Mouse (Mus musculus) CH12F3 (cell line): ENCODE results near the gene Slc44a5.

ENCODE experiments used
- in situ Hi-C: fragments of 300-500 bp; cut with MboI; formaldehyde crosslinking; loops from 2 replicates; pipeline ENCODE4 v1.14.3; 2020; ENCODE audit warnings: low sequenced_read_pairs

The Slc44a5 gene

DNA sequence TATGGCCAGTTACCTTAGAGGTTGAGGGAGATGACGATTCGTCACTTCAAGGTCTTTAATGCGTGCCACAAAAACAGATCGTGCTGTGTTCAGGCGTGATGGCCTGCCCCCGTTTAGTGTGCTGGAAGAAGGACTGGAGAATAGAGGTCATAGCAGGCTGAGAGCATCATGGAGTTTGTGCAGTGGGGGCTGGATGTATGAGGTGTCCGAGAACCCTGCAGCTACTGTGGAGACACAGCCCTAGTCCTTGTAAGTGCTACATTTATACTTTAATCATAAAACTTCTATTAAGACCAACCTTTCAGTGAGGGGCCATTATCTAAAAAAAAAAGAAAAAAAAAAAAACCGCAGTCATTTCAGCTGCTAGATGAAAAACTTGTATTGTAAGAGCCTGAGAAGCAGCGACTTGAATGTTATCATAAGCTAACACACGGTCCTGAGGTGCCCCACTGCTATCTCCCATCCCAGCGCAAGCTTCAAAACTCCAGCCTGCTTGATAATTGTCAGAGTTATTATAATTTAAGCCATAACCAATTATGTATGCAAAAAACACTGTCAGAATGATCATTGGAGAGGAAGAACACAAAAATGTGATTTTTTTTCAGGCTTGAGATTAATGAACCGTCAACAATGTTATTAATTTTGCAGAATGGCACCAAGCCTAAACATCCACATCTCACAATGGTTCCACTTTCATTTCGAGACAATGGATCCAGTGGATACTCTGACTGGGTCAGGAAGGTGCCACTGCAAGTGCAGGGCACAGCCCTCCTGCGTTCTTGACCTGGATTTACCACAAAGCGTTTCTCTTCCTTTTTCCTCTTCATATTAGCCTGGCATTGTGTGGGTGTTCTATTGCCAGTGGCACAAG is 118.5 kb downstream of the Slc44a5 start:
- in situ Hi-C loops = no loop called here

GRCm38 (mm10) chr3:154092466-154092865 is 119.2 kb downstream of the Slc44a5 start:
- in situ Hi-C loops = no loop called here

DNA sequence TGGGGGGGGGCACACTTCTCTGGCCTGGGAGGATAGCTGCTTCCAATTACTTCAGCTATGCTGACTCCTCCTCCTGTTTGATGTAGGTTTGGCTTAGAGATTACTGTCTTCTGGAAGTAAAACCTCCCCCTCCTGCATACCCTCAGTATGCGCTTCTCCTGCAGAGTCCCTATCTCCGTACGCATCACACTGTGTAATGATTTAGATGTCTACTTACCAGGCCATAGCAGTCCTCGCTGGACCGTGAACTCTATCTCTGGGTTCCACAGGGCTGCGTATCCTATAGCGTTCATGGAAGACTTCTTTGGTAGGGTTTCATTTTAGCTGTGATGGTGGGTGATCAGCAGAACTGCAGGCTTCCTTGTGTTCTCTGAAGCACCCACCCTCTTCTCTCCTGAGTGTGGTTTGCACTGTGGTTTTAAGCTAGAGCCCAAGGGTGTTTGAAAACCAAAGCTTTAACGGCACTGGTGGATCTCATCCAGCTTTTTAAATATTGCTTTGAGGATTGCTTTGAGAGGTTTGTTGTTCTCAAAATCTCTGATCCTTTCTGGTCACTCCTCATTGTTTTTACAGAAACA is 120.6 kb downstream of the Slc44a5 start:
- in situ Hi-C loops = no loop called here

DNA sequence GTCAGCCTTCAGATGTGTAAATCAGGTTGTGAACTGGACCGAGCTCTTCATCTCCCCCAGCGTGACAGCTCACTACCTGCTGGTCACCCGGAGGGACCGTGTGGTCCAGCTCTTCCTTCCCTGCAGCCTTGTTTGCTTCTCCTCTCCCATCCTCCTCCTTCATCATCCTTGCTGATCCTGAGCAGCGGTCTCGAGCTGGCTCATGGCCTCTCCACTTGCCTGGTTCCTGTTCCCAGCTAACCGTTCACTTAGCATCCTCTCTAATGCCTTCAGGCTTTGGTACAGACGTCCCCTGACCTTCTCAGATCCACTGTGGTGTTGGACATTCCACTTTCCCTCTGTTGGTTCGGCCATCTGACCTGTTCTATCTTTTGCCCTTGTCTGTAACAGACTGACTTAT is 128.4 kb downstream of the Slc44a5 start:
- in situ Hi-C loops = no loop called here

DNA sequence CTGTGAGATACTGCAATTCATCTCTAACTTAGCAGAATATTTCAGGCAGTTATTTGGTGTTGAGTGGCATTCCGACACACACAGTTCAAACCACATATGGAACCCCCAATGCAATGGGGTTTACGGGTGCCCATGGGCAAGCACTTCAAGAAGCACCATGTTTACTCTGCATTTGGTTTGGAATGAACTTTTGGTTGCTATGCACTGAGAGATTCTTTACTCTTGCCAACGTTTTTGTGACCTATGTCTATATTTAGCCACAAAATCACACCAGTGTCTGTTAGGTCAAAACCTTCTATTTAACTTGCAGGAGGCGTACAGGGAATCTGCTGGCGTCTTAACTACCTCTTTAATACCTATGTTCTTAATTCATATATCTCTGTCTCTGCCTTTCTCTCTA is 137.3 kb downstream of the Slc44a5 start:
- in situ Hi-C loops = no loop called here

- in situ Hi-C loops = no loop called here
Observed at GRCm38 (mm10) chr3:154111221-154111620, 138.0 kb downstream of the Slc44a5 start.

GRCm38 (mm10) chr3:154114991-154115390 is 141.8 kb downstream of the Slc44a5 start:
- in situ Hi-C loops = no loop called here

GRCm38 (mm10) chr3:154115478-154115877 is 142.2 kb downstream of the Slc44a5 start:
- in situ Hi-C loops = no loop called here

GRCm38 (mm10) chr3:154116000-154116399 is 142.8 kb downstream of the Slc44a5 start:
- in situ Hi-C loops = no loop called here

DNA sequence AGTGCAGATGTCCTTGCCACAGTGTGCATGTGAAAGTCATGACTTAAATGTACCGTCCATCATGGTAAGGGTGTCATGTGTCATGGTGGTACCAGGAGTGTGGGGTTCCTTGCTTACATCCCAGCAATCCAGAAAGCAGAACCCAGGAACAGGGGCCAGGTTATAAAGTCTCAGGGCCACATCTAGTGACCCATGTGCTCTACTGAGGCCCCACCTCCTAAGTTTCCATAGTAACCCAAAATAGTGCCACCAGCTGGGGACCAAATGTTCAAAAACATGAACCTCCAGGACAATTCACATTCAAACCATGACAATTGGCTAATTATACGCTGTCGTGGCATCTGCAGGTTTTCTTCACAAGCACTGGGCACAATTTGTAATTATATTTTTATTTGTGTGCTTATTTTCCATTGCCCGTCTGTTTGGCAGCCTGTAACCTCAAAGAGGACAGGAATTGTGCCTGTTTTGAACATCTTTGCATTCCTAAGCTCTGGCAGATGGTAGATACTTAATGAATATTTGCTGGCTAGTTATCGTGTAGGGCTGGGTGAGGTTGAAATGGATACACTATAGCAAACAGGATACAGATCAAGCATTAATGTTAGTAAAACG is 145.9 kb downstream of the Slc44a5 start:
- in situ Hi-C loops = no loop called here

DNA sequence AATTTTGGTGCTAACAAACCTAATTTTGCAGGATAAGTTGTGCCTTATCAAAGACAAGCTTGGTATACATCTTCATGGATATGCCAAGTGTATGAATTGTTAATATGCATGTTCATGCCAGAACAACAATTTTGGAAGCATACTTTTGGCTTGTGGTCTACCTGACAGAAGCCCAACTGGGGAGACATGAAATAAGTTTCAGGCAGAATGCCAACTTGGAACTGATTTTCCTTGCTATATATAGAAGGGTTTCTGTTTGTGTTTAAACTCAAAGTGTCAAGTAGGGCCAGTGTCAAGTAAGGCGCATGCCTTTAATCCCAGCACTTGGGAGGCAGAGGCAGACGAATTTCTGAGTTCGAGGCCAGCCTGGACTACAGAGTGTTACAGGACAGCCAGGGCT is 149.3 kb downstream of the Slc44a5 start:
- in situ Hi-C loops = no loop called here

- in situ Hi-C loops = no loop called here
Observed at GRCm38 (mm10) chr3:154124890-154125575, 151.8 kb downstream of the Slc44a5 start.

DNA sequence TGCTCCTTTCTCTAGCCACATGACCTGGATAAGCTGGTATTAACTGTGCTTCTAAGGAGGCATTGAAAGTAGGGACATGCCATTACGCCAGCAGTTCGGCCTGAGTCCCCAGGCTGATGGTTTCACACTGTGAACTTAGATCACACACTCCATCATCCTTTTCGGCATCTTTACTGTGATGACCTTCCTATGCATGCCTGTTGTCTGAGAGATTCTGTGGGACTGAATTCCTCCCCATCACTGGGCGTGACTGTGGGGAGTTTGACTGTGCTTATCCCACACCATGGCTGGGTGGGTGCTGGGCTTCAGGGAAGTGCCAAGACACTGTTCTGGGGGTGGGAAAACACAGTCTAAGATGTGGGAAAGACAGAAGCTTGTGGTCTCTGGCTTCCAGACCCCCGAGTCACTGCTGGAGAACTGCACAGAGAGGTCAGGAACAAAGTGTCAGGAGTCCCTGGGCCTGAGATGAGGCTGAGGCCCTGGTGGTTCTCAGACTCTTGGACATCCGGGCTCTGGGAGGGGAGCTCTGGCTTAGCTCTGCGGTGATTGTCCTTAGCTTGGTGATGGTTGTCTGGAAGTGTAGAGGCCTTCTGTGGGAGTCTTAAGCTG is 152.6 kb downstream of the Slc44a5 start:
- in situ Hi-C loops = no loop called here

DNA sequence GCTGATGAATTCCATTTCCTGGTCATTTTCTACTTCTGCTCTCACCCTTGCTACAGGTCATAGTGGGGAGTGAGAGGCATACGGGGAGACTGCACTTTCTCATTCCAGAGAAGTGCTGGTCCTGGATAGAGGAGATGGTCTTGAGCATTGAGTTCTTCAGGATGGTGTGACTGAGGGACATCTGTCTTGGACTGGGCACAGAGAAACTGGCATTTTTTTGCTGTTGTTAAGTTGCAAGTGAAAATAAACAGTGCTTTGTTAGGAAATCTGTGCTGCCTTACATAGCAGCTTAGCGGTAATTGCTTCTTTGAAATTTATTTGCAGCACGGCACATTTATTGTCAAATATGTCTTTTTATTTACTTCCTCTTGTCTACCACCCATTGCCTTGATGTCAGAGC is 154.0 kb downstream of the Slc44a5 start:
- in situ Hi-C loops = no loop called here

DNA sequence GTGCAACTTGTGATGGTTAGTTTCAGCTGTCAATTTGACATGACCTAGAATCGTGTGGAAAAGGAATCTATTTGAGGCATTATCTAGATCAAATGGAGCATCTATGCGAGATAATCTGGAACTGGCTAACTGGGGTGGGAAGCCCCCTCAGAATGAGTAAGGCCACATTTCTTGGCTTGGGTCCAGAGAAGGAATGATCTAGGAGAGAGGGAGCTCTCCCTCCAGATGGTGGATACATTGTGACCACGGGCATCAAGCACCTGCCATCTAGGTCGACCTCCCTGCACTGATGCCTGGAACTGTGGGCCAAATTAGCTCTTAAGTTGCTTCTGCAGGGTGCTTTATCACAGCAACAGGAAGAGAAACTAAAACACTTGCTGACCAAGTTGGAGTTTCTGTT is 155.8 kb downstream of the Slc44a5 start:
- in situ Hi-C loops = no loop called here

DNA sequence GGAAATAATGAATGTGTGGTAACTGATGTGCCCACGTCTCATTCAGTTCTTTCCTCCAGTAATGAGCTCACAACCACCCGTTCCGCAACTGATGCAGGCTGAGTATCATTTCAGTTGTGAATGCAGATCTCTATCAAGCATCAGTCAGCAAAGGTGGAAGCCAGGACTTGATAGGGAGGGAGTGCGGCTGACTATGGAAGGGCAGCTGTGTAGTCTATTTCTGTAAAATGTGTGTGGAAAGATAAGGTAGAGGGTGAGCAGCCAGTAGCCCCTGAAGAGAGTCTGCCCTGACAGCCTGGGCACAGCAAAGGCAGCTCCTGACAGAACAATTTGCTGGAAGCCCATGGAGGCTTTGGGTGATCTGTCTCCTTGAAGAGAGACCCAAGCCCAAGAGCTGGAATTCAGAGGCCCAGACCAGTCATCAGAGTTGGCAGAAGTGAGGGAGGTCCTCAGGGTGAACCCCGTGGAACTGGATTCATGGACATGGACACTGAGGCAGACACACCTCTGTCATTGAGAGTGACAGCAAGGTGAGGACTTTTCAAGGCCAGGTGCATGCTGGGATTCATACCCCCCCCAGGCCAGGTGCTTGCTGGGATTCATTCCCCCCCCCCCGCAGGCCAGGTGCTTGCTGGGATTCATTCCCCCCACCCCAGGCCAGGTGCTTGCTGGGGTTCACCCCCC is 157.3 kb downstream of the Slc44a5 start:
- in situ Hi-C loops = no loop called here

DNA sequence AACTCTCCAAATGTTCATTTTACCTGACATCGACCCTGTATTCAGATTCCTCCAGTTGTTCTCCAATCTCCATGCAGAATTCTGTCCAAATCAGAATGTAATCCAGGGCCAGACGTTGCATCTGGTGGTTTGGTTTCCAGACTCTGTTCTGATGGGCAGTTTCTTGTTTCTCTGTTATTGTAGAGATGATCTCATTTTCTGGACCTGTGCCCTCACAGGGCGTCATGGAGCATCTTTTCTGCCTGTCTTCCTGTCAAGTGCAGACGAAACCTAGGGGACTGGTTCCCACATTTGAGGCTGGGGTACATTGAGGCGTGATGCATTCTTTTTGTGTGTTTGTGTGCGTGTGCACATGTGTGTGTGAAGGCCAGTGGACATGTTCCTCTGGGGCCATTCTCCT is 160.8 kb downstream of the Slc44a5 start:
- in situ Hi-C loops = no loop called here

GRCm38 (mm10) chr3:154134701-154135100 is 161.5 kb downstream of the Slc44a5 start:
- in situ Hi-C loops = no loop called here

DNA sequence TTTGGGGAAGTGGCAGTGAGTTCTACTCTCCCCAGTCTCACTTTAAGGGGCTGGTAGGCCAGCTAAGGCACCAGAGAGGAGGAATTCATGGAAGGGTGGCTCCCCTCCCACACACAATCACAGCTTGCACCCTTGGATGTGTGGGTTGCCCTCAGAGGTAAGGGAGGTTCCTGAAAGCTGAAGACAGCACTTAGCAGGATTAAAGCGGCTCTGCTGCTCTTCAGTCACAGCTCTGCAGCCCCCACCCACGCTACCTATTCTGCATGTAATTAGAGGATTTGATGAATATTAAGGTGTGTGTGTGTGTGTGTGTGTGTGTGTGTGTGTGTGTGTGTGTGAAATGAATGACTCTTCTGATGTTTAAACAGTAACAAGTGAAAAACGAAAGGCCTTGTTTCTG is 163.3 kb downstream of the Slc44a5 start:
- in situ Hi-C loops = no loop called here

DNA sequence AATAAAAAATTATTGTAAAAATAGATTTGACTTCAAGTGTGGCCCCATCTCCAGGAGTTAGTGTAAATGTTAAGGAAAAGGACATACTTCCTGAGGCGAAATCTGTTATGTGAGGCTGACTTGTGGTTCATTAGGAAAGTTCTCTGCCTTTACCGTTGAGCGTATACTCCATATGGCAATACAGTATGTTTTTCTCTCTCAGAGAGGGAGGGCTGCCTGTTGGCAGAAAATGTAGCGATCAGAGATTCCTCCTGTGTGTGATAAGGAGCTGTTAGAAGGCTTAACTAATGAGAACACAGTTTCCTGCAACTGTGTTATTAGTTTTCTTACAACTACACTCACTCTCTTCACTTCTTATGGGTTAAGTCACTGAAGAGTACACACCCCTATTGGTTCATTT is 168.1 kb downstream of the Slc44a5 start:
- in situ Hi-C loops = no loop called here

- in situ Hi-C loops = no loop called here
Observed at GRCm38 (mm10) chr3:154142618-154143017, 169.4 kb downstream of the Slc44a5 start.
